Mouse (Mus musculus): ENCODE data around the gene Scube1. TPM values are rescaled to one million over a fixed set of nuclear protein-coding genes. Genes with fewer than 3 reads are reported as not detected.

Scube1 gene
- total RNA-seq (2012; rRNA removed) = not detected in 2 replicates
- not detected in 2 replicates for total RNA-seq (2014; rRNA removed)
- polyA plus RNA-seq (2012; ENCODE audit: insufficient read length, low read depth) = not detected in 2 replicates

DNA sequence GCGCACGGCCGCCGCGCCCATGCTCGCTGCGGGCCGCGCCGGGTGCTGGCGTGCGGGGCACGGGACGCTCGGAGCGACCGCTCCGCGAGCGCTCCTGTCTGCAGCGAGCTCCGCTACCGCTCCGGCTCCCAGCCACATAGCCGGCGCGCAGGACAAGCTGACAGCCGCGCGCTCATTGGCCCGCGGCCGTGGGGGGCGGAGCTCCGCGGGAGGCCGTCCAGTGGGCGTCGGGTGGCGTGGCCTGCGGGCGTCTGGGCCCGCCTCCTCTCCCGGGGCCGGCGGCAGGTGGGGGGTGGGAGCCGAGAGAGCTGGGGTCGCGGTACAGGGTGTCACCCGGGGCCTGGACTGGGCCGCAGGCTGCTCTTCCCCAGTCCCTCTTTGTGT lies at the start of gene Scube1:
Gene Scube1 (minus strand): TSS at position 136 of the 384 bp plus-strand sequence.
- Histone ChIP-seq H3K4me3 (replicated peaks in 1 of 3; ENCODE audit: low read depth in 2 of 3, low read length in 2 of 3, poor library complexity in 1 of 3) (no peak within 1 kb of the TSS), H3K9ac (ENCODE audit: insufficient read depth, low read depth) (no peak within 1 kb of the TSS)

DNA sequence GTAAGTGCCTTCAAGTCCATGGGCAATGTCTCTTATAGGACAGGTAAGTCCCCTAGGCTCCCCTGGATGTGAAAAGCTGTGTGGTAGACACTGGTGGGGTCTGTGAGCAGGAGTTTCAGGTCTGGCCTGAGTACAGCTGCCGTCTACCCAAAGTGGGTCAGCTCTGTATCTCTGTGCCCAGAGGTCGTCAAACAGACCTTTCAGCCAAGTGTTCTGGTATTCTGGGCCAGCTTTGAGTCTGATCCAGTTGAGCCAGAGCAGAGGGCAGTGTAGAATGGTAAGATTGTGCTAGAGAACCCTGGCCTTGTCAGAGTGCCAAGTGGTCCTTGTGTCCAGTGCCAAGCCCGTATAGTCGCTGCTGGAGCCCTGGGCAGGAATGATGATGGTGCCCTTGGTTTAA lies 48.1 kb upstream of the Scube1 start:
- peaks cover 88% of the 10 kb centered on the region for H3K27me3 ChIP-seq (replicated peaks)

More for the DNA sequence above, at the start of gene Scube1:
- Histone ChIP-seq H3K27ac (ENCODE audit: insufficient read depth, low read depth) (no peak within 1 kb of the TSS), H3K4me2 (ENCODE audit: insufficient read depth, low read depth, poor library complexity, severe bottlenecking) (no peak within 1 kb of the TSS), H3K9me3 (replicated peaks; ENCODE audit: low read length) (peaks cover 4% of the 10 kb centered on the region), H3K36me3 (replicated peaks in 1 of 2; ENCODE audit: control insufficient read depth in 1 of 2, insufficient read depth in 1 of 2, low read length in 1 of 2) (no peaks in the 10 kb centered on the region), H3K4me1 (ENCODE audit: control insufficient read depth in 1 of 2, insufficient read depth in 2 of 2) (peaks cover 3 to 12% of the 10 kb centered on the region in 2 experiments), H3K27me3 (replicated peaks) (peaks cover 63% of the 10 kb centered on the region), H3K79me2 (replicated peaks; ENCODE audit: control insufficient read depth, extremely low read depth, insufficient read depth, poor library complexity, severe bottlenecking) (no peaks in the 10 kb centered on the region)
- dilution Hi-C loops (cut with MboI; ENCODE audit: extremely low pct_ligation_motif_present, extremely low pct_unique_long_range_greater_than_20kb, low sequenced_read_pairs) (no loop called here), in situ Hi-C loops (cut with MboI; ENCODE audit: low pct_ligation_motif_present, low pct_unique_long_range_greater_than_20kb, low sequenced_read_pairs) (no loop called here)
- no peak for DNase-seq (ENCODE audit: extremely low read depth)
- TF ChIP-seq PAX5 (IDR thresholded peaks at IDR 0.05; ENCODE audit: low read length) (no peak), POLR2A (IDR thresholded peaks at IDR 0.05; ENCODE audit: low read depth, low read length) (no peak), TCF12 (IDR thresholded peaks at IDR 0.05; ENCODE audit: low read depth, low read length) (no peak), IRF4 (IDR thresholded peaks at IDR 0.05; ENCODE audit: low read depth, low read length) (no peak), ELF1 (IDR thresholded peaks at IDR 0.05; ENCODE audit: low read depth, low read length) (no peak), SIN3A (IDR thresholded peaks at IDR 0.05; ENCODE audit: low read length) (no peak), MAZ (IDR thresholded peaks at IDR 0.05; ENCODE audit: low read depth, low read length) (no peak), POLR2AphosphoS2 (IDR thresholded peaks at IDR 0.05; ENCODE audit: low read depth, low read length) (no peak), ZMIZ1 (IDR thresholded peaks at IDR 0.05; ENCODE audit: low read depth, low read length) (no peak), ZKSCAN1 (IDR thresholded peaks at IDR 0.05; ENCODE audit: borderline replicate concordance, low read depth, low read length) (no peak), E2F4 (IDR thresholded peaks at IDR 0.05; ENCODE audit: insufficient replicate concordance, low read depth, low read length) (no peak)

More for the DNA sequence above, 48.1 kb upstream of the Scube1 start:
- no peaks in the 10 kb centered on the region for H3K36me3 ChIP-seq (replicated peaks in 1 of 2; ENCODE audit: control insufficient read depth in 1 of 2, insufficient read depth in 1 of 2, low read length in 1 of 2)
- H3K4me2 ChIP-seq (ENCODE audit: insufficient read depth, low read depth, poor library complexity, severe bottlenecking) = no peak overlapping the region
- H3K4me3 ChIP-seq (replicated peaks in 1 of 3; ENCODE audit: low read depth in 2 of 3, low read length in 2 of 3, poor library complexity in 1 of 3) = no peak overlapping the region
- in situ Hi-C loops (cut with MboI; ENCODE audit: low pct_ligation_motif_present, low pct_unique_long_range_greater_than_20kb, low sequenced_read_pairs) = no loop called here
- no peaks in the 10 kb centered on the region for H3K79me2 ChIP-seq (replicated peaks; ENCODE audit: control insufficient read depth, extremely low read depth, insufficient read depth, poor library complexity, severe bottlenecking)
- H3K4me1 ChIP-seq (ENCODE audit: control insufficient read depth in 1 of 2, insufficient read depth in 2 of 2) = no peaks in the 10 kb centered on the region
- no peak overlapping the region for H3K27ac ChIP-seq (ENCODE audit: insufficient read depth, low read depth)
- H3K9me3 ChIP-seq (replicated peaks; ENCODE audit: low read length) = no peaks in the 10 kb centered on the region
- dilution Hi-C loops (cut with MboI; ENCODE audit: extremely low pct_ligation_motif_present, extremely low pct_unique_long_range_greater_than_20kb, low sequenced_read_pairs) = no loop called here
- DNase-seq (ENCODE audit: extremely low read depth) = no peak
- no peak for TF ChIP-seq PAX5 (IDR thresholded peaks at IDR 0.05; ENCODE audit: low read length)
- TF ChIP-seq EP300 (IDR thresholded peaks at IDR 0.05; ENCODE audit: low read length) = no peak
- no peak for TF ChIP-seq UBTF (IDR thresholded peaks at IDR 0.05; ENCODE audit: low read depth, low read length)
- no peak for TF ChIP-seq MAX (IDR thresholded peaks at IDR 0.05; ENCODE audit: low read length)
- no peak for TF ChIP-seq TCF12 (IDR thresholded peaks at IDR 0.05; ENCODE audit: low read depth, low read length)
- no peak for TF ChIP-seq E2F4 (IDR thresholded peaks at IDR 0.05; ENCODE audit: insufficient replicate concordance, low read depth, low read length)
- no peak for TF ChIP-seq TBP (conservative IDR thresholded peaks at IDR 0.05; ENCODE audit: low read depth, low read length)
- TF ChIP-seq CHD2 (IDR thresholded peaks at IDR 0.05; ENCODE audit: low read length) = no peak
- no peak for TF ChIP-seq ZNF384 (IDR thresholded peaks at IDR 0.05; ENCODE audit: low read depth, low read length)
- TF ChIP-seq JUND (conservative IDR thresholded peaks at IDR 0.05; ENCODE audit: low read depth, low read length) = no peak
- TF ChIP-seq ELF1 (IDR thresholded peaks at IDR 0.05; ENCODE audit: low read depth, low read length) = no peak
- no peak for TF ChIP-seq POLR2AphosphoS2 (IDR thresholded peaks at IDR 0.05; ENCODE audit: low read depth, low read length)
- TF ChIP-seq USF1 (IDR thresholded peaks at IDR 0.05; ENCODE audit: low read depth, low read length) = no peak
- TF ChIP-seq SMC3 (IDR thresholded peaks at IDR 0.05; ENCODE audit: low read depth, low read length) = no peak
- no peak for TF ChIP-seq USF2 (conservative IDR thresholded peaks at IDR 0.05; ENCODE audit: low read depth, low read length)
- no peak for TF ChIP-seq HCFC1 (IDR thresholded peaks at IDR 0.05; ENCODE audit: low read depth, low read length)
- TF ChIP-seq NRF1 (IDR thresholded peaks at IDR 0.05; ENCODE audit: low read depth, low read length) = no peak
- TF ChIP-seq NELFE (IDR thresholded peaks at IDR 0.05; ENCODE audit: low read depth, low read length) = no peak
- TF ChIP-seq CHD1 (IDR thresholded peaks at IDR 0.05; ENCODE audit: low read depth, low read length) = no peak
- no peak for TF ChIP-seq MYC (IDR thresholded peaks at IDR 0.05; ENCODE audit: low read depth, low read length)
- H3K9ac ChIP-seq (ENCODE audit: insufficient read depth, low read depth) = no peak overlapping the region

Data from CH12.LX (cell line).